Mouse (Mus musculus) lung, postnatal 0 days (tissue): ENCODE measurements around the gene Ctrc. TPM values are rescaled to one million over a fixed set of nuclear protein-coding genes. Genes with fewer than 3 reads are reported as not detected.

Experiments
- ATAC-seq: fragments of 200-750 bp; cut with Nextera tagmentation; 2 replicates; pipeline ENCODE4 v1.8.0; 2017; ENCODE audit warnings: moderate library complexity
- DNase-seq: peaks from one replicate; pipeline ENCODE4 v3.0.0-alpha.2; 2016; ENCODE audit warnings: low spot score
- H3K27ac ChIP-seq: fragments of 300-500 bp; sonication (generic); 2 replicates; pipeline ENCODE4 v1.5.1; 2014; ENCODE audit warnings: antibody characterized with exemption, mild to moderate bottlenecking, low read length, mixed read lengths
- H3K27me3 ChIP-seq: fragments of 300-500 bp; sonication (generic); replicated peaks from 2 replicates; pipeline ENCODE4 v1.6.1; 2014; ENCODE audit warnings: low read length, mixed read lengths; ENCODE audit not compliant: insufficient read depth
- H3K36me3 ChIP-seq: fragments of 300-500 bp; sonication (generic); 2 replicates; pipeline ENCODE4 v1.6.1; 2014; ENCODE audit warnings: low read length, mixed read lengths; ENCODE audit not compliant: insufficient read depth
- H3K4me1 ChIP-seq: fragments of 300-500 bp; sonication (generic); 2 replicates; pipeline ENCODE4 v1.6.1; 2014; ENCODE audit warnings: antibody characterized with exemption, low read depth, low read length, mixed read lengths; ENCODE audit not compliant: insufficient read depth
- H3K4me2 ChIP-seq: fragments of 300-500 bp; sonication (generic); replicated peaks from 2 replicates; pipeline ENCODE4 v1.6.1; 2014; ENCODE audit warnings: low read depth, mild to moderate bottlenecking, low read length, moderate library complexity, mixed read lengths
- H3K4me3 ChIP-seq: fragments of 300-500 bp; sonication (generic); 2 replicates; pipeline ENCODE4 v1.5.1; 2014; ENCODE audit warnings: low read depth, low read length
- H3K9ac ChIP-seq: fragments of 300-500 bp; sonication (generic); replicated peaks from 2 replicates; pipeline ENCODE4 v1.6.1; 2014; ENCODE audit warnings: low read depth, mild to moderate bottlenecking
- H3K9me3 ChIP-seq: fragments of 300-500 bp; sonication (generic); 2 replicates; pipeline ENCODE4 v1.6.1; 2016; ENCODE audit warnings: low read length, mixed read lengths
- CTCF ChIP-seq: IDR thresholded peaks from 2 replicates; pipeline ENCODE4 v1.5.1; 2016; ENCODE audit warnings: antibody characterized with exemption, mild to moderate bottlenecking
- EP300 ChIP-seq: IDR thresholded peaks from 2 replicates; pipeline ENCODE4 v1.6.1; 2016; ENCODE audit warnings: antibody characterized with exemption, mild to moderate bottlenecking, control low read depth
- WGBS: fragments of 180-500 bp; shearing (Covaris S2); extraction: QIAGEN DNeasy Blood & Tissue Kit; methylation state at CpG from one replicate; pipeline ENCODE4 v1.1.7; 2014; 5-methylcytosine and 5-hydroxymethylcytosine counted together
- polyA plus RNA-seq: library from polyadenylated mRNA; unstranded; fragments of >200 nt; fragmentation: Nextera tagmentation; extraction: Ambion mirVana; gene quantifications from 2 replicates; pipeline ENCODE4 v1.2.1, GENCODE M21; 2015

Gene Ctrc
- polyA plus RNA-seq, 1 experiment from 2014 or later: not detected

DNA sequence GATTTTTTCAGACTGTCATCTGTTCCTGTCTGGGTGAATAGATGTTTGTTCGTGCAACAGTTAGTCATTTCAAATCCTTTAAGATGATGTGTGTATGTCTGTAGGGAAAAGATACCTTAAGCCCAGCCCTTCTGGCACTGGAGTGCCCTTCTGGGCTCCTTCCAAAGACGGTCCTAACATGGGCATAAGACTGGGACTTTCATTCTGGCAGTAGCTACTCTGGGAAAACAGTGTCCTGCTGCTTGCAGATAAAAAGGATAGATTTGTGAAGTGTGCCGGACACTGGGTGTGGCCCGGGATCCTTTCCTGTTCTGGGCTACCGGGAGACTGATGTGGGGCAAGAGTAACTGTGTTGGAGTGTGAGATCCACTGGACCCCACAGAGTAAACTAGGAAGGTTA lies 35.8 kb upstream of the Ctrc start:
- DNase-seq: peak; percentile 73
- no peaks in the 10 kb centered on the region for H3K27me3 ChIP-seq
- TF ChIP-seq CTCF (no peak), EP300 (peak; percentile 23; the same call in 1 of the 2 replicates)
- no peak overlapping the region for H3K4me2 ChIP-seq
- peak; percentile 65 for ATAC-seq
- no peaks in the 10 kb centered on the region for H3K9me3 ChIP-seq
- no peaks in the 10 kb centered on the region for H3K36me3 ChIP-seq
- no peak overlapping the region for H3K27ac ChIP-seq
- H3K4me1 ChIP-seq: peaks cover 5% of the 10 kb centered on the region; the same call in 1 of the 2 replicates
- no peak overlapping the region for H3K9ac ChIP-seq
- no peak overlapping the region for H3K4me3 ChIP-seq
- 22% methylated on average over 5 of the region's 5 CpGs for WGBS

DNA sequence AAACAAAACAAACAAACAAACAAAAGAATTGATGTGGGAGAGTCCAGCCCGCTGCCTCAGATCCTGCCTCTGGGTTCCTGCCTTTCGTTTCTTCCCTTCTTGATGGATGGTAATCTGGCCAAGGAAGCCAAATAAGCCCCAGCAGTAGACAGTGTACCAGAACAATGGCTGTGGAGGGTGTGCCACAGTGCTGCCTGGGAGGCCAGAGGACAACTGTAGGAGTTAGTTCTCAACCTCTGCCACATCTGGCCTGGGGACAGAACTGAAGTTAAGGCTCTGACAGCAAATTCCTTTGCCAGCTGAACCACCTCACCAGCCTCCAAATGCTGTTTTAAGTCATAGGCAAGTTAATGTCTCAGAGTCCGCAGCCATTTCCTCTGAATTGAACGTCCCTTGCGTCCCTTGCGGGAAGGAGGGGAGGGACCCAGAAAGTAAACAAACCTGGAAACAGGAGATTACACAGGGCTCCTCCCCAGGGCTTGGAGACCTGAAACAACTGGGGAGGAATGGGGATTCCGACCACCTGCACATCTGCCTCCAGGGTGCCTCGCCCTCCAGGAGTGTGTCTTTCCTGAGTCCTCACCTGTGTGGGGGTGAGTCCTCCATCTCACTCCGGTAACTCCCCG lies 35.2 kb upstream of the Ctrc start:
- Histone ChIP-seq H3K27me3 (no peaks in the 10 kb centered on the region), H3K9ac (no peak overlapping the region), H3K27ac (no peak overlapping the region), H3K36me3 (no peaks in the 10 kb centered on the region), H3K9me3 (no peaks in the 10 kb centered on the region), H3K4me2 (no peak overlapping the region; the same call in 1 of the 2 replicates), H3K4me3 (no peak overlapping the region), H3K4me1 (peaks cover 5% of the 10 kb centered on the region; the same call in 1 of the 2 replicates)
- 35% methylated on average over 10 of the region's 10 CpGs for WGBS
- TF ChIP-seq CTCF: no peak
- no peak for TF ChIP-seq EP300
- peak; percentile 18 for ATAC-seq
- peak; percentile 26 for DNase-seq

DNA sequence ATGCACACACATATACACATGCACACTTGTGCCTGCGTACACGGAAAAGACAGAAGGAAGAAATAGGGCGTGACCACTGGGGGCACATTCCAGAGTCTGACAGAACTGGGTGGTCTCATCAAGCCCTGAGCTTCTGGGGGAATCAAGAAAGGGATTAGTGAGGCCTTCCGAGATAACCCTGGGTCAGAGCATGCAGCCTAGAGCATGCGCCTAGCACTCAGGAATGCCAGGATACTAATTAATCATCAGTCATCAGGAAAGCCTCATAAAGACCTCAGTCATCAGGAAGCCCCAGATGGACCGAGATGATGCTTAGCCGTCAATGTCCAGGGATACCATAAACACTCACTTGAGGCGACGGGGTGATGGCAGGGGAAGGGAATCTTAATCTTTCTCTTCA lies 33.7 kb upstream of the Ctrc start:
- H3K27me3 ChIP-seq: no peaks in the 10 kb centered on the region
- no peak overlapping the region for H3K27ac ChIP-seq
- H3K4me1 ChIP-seq: peaks cover 9% of the 10 kb centered on the region; the same call in 1 of the 2 replicates
- no peak for TF ChIP-seq CTCF
- TF ChIP-seq EP300: no peak
- DNase-seq: no peak
- no peak overlapping the region for H3K4me3 ChIP-seq
- WGBS: 47% methylated on average over 9 of the region's 9 CpGs
- ATAC-seq: no peak
- no peak overlapping the region for H3K4me2 ChIP-seq
- no peaks in the 10 kb centered on the region for H3K9me3 ChIP-seq
- no peaks in the 10 kb centered on the region for H3K36me3 ChIP-seq
- no peak overlapping the region for H3K9ac ChIP-seq

DNA sequence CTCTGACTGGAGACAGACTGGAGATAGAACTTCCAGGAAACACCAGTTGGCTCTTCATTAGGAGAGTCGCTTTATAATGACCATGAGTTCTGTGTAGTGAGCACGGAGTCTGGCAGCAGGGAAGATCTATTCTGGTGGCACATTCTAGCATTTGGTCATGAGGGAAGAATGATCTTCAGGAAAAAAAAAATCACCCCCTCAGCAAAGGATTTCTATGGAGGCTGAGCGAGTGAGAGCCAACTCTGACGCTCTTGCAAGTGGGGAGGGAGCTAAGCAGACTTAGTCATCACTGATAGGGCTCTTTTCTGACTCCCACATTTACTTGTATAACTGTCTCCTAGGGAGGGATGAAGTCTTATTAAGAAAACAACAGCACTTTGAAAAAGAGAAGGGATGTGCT lies 32.9 kb upstream of the Ctrc start:
- Histone ChIP-seq H3K4me1 (peaks cover 9% of the 10 kb centered on the region; the same call in 1 of the 2 replicates), H3K27ac (no peak overlapping the region), H3K9me3 (no peaks in the 10 kb centered on the region), H3K27me3 (no peaks in the 10 kb centered on the region), H3K4me3 (no peak overlapping the region), H3K36me3 (no peaks in the 10 kb centered on the region), H3K9ac (no peak overlapping the region), H3K4me2 (no peak overlapping the region)
- no peak for ATAC-seq
- no peak for TF ChIP-seq CTCF
- TF ChIP-seq EP300: no peak
- peak; percentile 72 for DNase-seq
- 37% methylated on average over 4 of the region's 4 CpGs for WGBS

DNA sequence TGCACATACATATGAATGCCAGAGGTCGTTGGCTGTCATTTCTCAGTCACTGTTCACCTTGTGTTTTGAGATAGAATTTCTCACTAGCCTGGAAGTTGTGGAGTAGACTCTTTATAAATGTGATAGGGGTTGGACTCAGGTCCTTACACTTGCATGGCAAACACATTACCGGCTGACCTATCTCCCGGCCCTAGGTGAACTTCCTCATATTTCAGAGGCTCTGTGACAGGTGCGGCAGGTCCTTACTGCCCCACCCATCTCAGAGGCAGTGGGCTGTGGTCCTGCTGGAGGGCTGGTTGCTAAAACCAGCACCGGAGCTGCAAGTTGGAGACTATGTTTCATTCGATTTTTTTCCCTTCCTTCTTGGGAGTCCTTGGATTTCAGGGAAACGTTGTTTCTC lies 32.5 kb upstream of the Ctrc start:
- 25% methylated on average over 7 of the region's 7 CpGs for WGBS
- no peak for ATAC-seq

DNA sequence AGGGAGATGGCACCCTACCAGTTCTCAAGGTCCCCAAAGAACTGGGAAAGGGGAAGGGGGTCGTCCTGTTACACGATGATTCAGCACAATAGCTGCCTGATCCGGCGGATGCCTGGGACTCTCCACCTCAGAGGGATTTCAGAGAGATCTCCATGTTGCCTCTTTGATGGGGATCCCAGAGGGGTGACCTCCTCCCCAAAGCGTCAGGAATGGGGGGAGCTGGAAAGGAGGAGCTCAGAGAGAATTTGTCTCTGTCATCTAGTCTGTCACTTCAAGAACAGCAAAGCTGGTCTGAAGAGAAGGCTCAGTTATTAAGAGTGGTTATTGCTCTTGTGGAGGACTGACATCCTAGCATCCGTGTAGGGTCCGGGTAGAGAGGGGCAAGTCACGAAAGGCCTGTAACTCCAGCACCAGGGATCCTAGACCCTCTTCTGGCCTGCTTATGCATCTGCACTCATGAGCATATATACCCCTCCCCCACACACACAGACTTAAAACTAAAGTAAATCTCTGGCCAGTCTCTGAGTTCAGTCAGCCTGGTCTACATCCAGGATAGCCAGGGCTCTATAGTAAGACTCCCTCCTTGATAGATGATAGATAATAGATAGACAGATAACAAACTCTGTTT lies 29.4 kb upstream of the Ctrc start:
- Histone ChIP-seq H3K27me3 (no peaks in the 10 kb centered on the region), H3K9me3 (no peaks in the 10 kb centered on the region), H3K4me2 (peak overlapping the region; percentile 95), H3K4me1 (peaks cover 19% of the 10 kb centered on the region), H3K4me3 (0 out of 2 replicates have a peak overlapping the region, but pooled peaks have one; percentile 85), H3K9ac (no peak overlapping the region), H3K27ac (no peak overlapping the region), H3K36me3 (no peaks in the 10 kb centered on the region)
- 0 out of 2 replicates have a peak, but pooled peaks have one; percentile 8 for TF ChIP-seq CTCF
- no peak for TF ChIP-seq EP300
- ATAC-seq (no peak), DNase-seq (peak; percentile 39)
- WGBS: 9% methylated on average over 8 of the region's 8 CpGs

More for the DNA sequence above, 32.5 kb upstream of the Ctrc start:
- Histone ChIP-seq H3K36me3 (no peaks in the 10 kb centered on the region), H3K4me2 (no peak overlapping the region), H3K27me3 (no peaks in the 10 kb centered on the region), H3K9me3 (no peaks in the 10 kb centered on the region), H3K9ac (no peak overlapping the region), H3K27ac (no peak overlapping the region), H3K4me1 (peaks cover 10% of the 10 kb centered on the region; the same call in 1 of the 2 replicates), H3K4me3 (no peak overlapping the region)
- TF ChIP-seq CTCF (no peak), EP300 (0 out of 2 replicates have a peak, but pooled peaks have one; percentile 7)
- peak; percentile 56 for DNase-seq
